Mouse (Mus musculus) brain, embryonic 14.5 days (tissue): ENCODE results near the gene Slc35b3.

Experiments
- CTCF ChIP-seq: fragments of 200-500 bp; IDR thresholded peaks from 2 replicates; pipeline ENCODE4 v1.5.1; 2012; ENCODE audit warnings: inconsistent platforms, mild to moderate bottlenecking, moderate library complexity, borderline replicate concordance; ENCODE audit not compliant: insufficient read depth, insufficient read length; ENCODE audit errors: extremely low read depth
- POLR2A ChIP-seq: fragments of 200-500 bp; IDR thresholded peaks from 2 replicates; pipeline ENCODE4 v1.6.1; 2012; ENCODE audit warnings: mild to moderate bottlenecking, inconsistent platforms, borderline replicate concordance; ENCODE audit not compliant: poor library complexity, insufficient read depth, insufficient read length, severe bottlenecking; ENCODE audit errors: extremely low read depth

GRCm38 (mm10) chr13:38936860-38937471 lies 23.7 kb downstream of the Slc35b3 start:
- TF ChIP-seq CTCF, result no peak
- no peak for TF ChIP-seq POLR2A
